Mouse (Mus musculus): ENCODE data around the gene Ppfibp1.

The Ppfibp1 gene

DNA sequence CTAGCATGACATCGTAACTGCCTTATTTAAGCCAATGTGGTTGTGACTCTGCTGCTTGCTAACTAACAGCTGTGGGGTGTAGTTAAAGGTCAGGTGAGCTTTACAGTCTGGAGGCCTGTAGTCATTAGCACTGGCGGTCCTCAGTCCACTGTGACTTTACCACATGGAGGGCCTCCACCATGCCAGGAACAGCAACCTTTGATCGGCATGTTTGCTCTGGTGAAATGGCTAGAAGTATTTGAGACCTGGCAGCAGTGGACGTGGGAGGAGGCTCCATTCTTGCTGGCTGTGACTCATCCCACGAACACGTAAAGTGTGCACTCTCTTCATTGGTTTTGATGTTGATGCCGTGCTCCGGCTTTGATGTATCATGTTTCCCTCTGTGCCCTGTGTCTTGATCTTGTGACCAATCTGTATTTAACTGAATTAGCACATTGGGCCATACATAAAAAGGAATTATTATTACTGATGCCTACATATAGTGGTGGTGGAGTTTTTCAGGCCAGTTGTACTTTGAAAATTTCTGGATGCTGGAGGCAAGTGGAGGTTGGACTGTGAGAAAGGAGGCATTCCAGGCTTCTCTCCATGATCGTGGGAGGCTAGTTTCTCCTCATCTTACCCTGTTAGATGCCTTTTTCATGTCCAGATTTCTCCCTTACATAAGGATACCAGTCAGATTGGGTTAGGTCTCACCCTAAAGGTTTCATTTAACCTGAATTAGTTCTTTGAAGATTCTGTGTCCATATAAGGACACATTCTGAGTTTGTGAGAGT, 71.8 kb downstream of the Ppfibp1 start:
- no peak for DNase-seq (ENCODE audit: low spot score)

DNA sequence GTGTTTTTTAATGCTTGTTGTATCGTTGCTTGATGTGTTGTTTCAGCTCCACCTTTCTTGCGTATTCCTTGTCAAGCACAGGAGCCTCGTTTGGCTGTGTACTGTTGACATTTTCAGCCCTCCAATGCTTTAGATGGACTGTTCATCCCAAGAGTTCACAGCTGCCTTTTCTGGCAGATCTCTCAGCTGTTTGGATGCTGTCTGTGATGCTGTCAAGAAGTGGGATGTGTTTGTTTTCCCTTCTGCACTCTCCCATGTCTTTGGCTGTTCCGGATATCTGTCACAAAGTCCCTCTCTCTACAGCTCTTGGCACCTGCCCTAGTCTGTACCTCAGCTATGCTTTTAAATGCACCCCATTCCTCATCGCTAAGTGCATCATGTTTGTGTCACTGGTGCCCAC, 72.7 kb downstream of the Ppfibp1 start:
- DNase-seq (ENCODE audit: low spot score) = no peak

DNA sequence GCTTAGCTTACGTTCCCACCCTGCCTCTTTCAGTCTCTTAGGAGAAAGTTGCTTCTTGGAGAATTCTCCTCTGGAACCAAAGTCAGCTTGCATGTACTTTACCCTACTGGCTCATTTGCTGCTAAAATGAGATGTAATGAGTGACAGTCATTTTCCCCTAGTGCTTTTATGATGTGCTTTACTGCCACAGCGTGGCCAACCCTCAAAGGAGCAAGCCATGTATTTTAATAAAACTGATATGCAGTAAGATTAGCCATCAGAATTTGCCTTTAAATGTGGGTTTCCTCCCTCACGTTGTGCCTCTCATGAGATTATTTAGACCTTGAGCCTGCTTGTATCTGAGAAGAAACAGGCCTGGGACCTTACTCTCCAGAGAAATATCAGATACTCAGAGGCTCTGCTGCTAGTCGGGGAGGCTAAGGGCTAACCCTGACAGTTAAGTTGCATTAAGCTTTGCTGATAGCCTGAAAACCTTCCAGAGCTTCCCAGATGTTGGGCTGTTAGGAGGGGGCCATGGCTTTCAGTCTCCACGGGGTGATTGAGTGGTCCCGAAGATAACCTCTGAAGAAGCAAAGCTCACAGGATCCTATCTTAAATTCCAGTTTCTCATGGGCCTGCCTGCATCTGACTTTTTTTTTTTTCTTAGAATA, 73.7 kb downstream of the Ppfibp1 start:
- DNase-seq (ENCODE audit: low spot score) = no peak

GRCm38 (mm10) chr6:146963396-146964150, 75.3 kb downstream of the Ppfibp1 start:
- no peak for DNase-seq (ENCODE audit: low spot score)

DNA sequence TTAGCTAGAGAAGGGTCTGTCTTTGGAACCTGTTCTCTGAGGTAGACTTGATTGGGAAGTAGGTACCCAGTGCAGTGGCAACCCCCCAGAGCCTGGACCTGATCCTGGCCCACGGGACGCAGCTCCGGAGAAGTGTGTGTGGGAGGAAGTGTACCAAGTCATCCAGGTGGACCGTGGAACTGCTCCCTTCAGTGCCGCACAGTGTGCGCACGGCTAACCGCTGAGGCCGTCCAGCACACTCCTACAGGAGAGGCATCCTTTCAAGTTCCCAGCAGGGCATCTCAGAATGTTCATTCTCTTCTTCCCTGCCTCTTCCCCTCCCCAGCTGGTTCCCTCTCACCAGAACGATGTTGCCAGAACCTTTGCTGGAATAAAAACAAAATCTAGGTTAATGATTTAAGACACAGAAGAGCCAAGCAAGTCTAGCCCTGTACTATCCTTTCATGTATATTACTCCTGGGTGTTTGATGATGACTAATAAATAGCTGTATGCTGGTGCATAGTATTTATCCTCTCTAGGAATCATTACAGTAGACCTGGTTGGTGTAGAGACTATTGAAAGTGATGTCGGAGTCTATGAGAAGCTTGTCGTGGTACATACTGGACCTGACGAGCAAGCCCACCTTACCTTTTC, 77.0 kb downstream of the Ppfibp1 start:
- DNase-seq (ENCODE audit: low spot score) = no peak

DNA sequence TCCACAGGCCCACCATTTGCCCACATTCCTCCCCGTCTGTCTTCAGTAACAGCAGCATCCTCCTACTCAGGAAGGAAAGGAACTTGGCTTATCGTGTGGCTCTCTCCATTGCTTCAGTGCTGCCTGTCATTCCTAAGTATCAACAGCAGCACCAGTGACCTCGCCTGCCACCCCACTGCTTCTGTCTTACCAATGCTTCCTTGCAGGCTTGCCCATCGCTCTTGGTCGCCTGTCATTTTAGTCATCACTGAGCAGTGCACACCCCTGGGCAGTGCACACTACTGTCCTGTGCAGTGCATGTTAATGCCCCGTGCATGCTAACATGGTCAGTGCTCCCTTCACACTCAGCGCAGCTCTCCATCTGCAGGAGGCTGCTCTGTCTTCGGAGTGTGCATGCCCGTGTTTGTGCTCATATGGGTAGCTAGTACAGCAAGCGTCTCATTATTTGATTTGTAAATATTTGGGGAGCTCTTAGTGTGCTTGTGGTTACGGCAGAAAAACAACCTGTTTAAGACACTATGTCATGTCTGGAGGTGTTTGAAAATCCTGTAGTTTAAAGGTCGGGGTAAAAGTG, 78.2 kb downstream of the Ppfibp1 start:
- DNase-seq (ENCODE audit: low spot score) = no peak

GRCm38 (mm10) chr6:146967836-146968235, 79.5 kb downstream of the Ppfibp1 start:
- DNase-seq (ENCODE audit: low spot score) = no peak

DNA sequence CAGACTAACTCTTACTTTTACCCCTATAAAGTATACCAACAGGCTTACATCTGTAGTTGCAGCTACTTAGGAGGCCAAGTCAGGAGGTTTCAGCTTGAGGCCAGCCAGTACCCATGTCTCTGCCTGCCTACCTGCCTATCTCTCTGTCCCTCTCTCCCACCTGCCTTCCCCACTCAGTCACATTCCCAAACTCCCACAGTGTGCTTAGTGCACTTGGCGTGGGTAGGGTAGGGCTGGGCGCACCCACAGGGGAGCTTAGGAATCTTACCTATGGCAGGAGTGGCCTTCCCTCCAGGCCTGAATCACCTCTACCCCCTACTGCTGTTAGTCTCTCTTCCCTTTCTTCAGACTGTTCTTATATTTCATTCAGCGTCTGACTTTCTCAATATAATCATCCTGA, 82.5 kb downstream of the Ppfibp1 start:
- DNase-seq (ENCODE audit: low spot score) = no peak

- DNase-seq (ENCODE audit: low spot score) = no peak
Observed at GRCm38 (mm10) chr6:146971366-146971765, 83.1 kb downstream of the Ppfibp1 start.

DNA sequence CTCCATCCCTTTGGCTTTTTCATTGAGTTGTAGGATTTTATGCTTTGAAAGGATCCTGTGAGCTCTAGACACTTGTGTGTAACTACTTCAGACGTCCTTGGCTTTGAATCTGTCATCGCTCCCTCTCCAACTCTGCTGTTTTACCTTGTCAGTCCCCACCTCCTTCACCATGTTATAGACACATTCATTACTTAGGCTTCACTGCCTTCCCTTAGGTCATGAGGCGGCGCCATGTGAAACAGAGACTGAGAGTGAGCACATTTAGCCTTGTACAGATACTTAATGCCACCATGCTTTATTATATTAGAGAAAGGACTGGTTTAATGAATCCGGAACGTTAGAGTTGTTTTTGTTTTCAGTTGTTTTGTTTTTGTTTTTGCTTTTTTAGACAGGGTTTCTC, 83.7 kb downstream of the Ppfibp1 start:
- DNase-seq (ENCODE audit: low spot score) = no peak

GRCm38 (mm10) chr6:146972740-146973139, 84.5 kb downstream of the Ppfibp1 start:
- DNase-seq (ENCODE audit: low spot score) = no peak

DNA sequence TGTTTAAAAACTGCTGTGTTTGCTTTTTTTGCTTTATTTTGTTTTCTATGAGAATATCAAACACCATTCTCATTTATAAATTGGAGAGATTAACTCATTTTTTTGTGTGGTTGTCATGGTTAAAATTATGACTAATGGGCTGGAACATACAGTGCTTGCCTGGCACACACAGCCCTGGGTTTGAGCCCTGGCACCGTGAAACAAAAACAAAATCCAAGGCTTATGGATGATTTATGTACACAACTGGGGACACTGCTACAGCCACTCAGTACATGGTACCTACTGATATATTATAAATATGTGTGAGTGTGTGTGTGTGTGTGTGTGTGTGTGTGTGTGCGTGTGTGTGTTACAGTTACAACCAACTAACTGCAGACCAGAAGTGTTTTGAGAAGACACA, 85.1 kb downstream of the Ppfibp1 start:
- DNase-seq (ENCODE audit: low spot score) = no peak

DNA sequence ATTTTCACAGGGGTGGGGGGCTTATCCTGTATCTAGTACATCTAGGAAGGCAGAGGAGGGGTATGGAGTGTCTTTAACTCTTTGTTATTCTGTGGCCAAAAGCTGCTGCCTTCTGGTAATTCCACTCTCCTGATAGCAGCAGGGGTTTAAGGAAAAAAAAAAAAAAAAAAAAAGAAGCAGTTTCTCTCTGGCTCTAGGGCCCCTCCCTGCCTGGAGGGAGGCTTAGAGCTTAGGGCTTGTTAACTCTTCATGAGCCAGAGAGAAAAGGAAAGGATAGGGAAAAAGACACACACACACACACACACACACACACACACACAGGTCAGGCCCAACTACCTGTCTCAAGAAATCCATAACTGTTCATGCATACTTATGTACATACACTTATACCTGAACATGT, 85.5 kb downstream of the Ppfibp1 start:
- DNase-seq (ENCODE audit: low spot score) = no peak

DNA sequence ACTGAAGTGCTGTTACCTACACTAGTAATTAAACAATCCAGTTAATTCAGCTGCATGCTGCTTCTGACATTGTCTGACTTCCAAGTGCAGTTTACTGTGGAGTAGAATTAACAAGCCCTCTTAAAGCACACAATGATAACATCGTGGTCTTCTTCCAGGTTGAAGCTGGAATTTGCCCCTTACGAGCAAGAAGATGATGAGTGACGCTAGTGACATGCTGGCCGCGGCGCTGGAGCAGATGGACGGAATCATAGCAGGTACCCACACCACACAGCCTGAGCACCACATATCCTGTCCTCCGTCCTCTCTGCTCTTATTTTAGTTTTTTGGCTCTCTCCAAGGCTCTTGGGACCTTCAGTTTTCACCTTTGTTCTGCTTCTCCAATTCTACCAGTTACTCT, 88.2 kb downstream of the Ppfibp1 start:
- DNase-seq (ENCODE audit: low spot score) = no peak

DNA sequence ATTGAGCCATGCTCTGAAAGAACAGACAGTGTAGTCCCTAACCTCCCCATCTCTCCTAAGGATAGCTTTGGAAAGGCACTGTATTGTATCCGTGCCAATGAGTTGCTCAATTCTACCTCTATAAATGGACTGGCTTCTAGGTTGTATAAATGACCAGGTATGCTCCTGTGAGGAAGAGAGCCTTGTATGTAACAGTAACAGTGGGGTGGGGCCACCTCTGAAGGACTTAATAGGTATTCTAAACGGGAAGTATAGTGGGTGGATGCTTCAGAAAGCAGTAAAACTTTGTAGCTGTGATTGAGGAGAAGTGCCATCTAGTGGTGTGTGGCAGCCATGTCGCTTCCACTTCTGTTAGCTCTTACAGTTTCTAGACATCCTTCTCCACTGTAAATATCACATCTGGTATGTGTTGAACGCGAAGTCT, 90.4 kb downstream of the Ppfibp1 start:
- no peak for DNase-seq (ENCODE audit: low spot score)

- DNase-seq (ENCODE audit: low spot score) = no peak
Observed at GRCm38 (mm10) chr6:146979115-146979744, 90.9 kb downstream of the Ppfibp1 start.

GRCm38 (mm10) chr6:146979953-146980352, 91.7 kb downstream of the Ppfibp1 start:
- DNase-seq (ENCODE audit: low spot score) = no peak

GRCm38 (mm10) chr6:146981249-146981835, 93.1 kb downstream of the Ppfibp1 start:
- no peak for DNase-seq (ENCODE audit: low spot score)

DNA sequence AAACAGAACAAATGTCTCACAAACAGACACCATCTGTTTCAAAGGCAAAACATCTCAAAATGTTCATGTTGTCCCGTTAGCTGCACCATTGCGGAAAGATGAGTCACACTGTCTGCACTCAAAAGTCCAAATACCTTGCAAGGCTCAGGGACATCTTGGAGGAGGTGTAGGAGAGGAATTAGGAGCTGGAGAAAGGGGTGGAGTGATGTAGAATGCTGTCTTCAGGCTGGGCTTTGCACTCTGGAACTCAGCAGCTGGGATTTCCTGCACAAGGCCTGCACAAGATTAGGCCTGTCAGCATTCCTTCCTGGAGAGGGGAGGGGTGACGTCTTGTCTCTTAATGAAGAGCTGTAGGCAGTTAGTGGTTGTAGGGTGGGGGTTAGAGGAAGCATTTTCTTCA, 96.3 kb downstream of the Ppfibp1 start:
- no peak for DNase-seq (ENCODE audit: low spot score)

DNA sequence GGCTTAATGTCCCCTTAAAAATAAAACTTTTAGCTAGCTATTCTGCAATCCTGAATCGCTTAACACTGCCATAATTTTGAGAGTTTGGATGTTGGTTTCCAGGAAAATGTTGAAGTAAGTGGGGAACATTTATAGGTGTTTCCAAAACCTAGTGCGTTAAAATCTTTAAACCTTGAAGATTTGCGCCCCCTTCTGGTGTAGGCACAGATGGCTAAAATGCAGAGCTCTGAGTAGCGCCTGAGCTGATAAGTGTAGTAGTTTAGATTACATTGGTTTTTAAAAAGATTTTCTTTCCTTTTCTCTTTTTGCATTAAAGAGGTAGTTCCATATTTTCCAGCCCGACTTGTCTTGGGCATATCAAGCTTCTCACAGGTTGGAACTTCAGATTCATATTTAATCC, 105.9 kb downstream of the Ppfibp1 start:
- no peak for DNase-seq (ENCODE audit: low spot score)

- no peak for DNase-seq (ENCODE audit: low spot score)
Observed at GRCm38 (mm10) chr6:146995391-146995790, 107.1 kb downstream of the Ppfibp1 start.
